Mouse (Mus musculus): ENCODE results near the gene Lsm12. TPM values are rescaled to one million over a fixed set of nuclear protein-coding genes. Genes with fewer than 3 reads are reported as not detected.

The Lsm12 gene
- polyA plus RNA-seq, 1 experiment from 2014 or later: 92.6 TPM

- Histone ChIP-seq H3K9me3 (replicated peaks) (no peaks in the 10 kb centered on the region), H3K4me1 (replicated peaks) (peaks cover 37% of the 10 kb centered on the region), H3K27ac (peak overlapping the region; percentile 73), H3K27me3 (peaks cover 69% of the 10 kb centered on the region), H3K4me2 (peak overlapping the region; percentile 81), H3K4me3 (replicated peaks) (peak overlapping the region; percentile 64), H3K36me3 (peaks cover 17% of the 10 kb centered on the region; the same call in 1 of the 2 replicates), H3K9ac (peak overlapping the region; percentile 71)
- DNase-seq (no peak), ATAC-seq (ENCODE audit: low read depth) (peak; percentile 60)
- 3% methylated on average over 16 of the region's 16 CpGs for WGBS (ENCODE audit: insufficient replicate concordance)
Measured at GRCm38 (mm10) chr11:102146005-102146404, 39.1 kb downstream of the Lsm12 start.

GRCm38 (mm10) chr11:102145471-102146001 is 39.6 kb downstream of the Lsm12 start, which contains the start of gene Nags:
TSS of gene Nags (plus strand) at chr11:102145513.
- Histone ChIP-seq H3K9ac (peak within 1 kb of the TSS; percentile 71), H3K4me2 (peak within 1 kb of the TSS; percentile 81), H3K36me3 (peaks cover 17% of the 10 kb centered on the region; the same call in 1 of the 2 replicates), H3K9me3 (replicated peaks) (no peaks in the 10 kb centered on the region), H3K4me3 (replicated peaks) (peak within 1 kb of the TSS; percentile 64), H3K4me1 (replicated peaks) (peaks cover 37% of the 10 kb centered on the region), H3K27ac (peak within 1 kb of the TSS; percentile 73), H3K27me3 (peaks cover 69% of the 10 kb centered on the region)
- DNase-seq (no peak), ATAC-seq (ENCODE audit: low read depth) (peak; percentile 4; the same call in 1 of the 2 replicates)
- WGBS (ENCODE audit: insufficient replicate concordance): 3% methylated on average over 50 of the region's 50 CpGs

DNA sequence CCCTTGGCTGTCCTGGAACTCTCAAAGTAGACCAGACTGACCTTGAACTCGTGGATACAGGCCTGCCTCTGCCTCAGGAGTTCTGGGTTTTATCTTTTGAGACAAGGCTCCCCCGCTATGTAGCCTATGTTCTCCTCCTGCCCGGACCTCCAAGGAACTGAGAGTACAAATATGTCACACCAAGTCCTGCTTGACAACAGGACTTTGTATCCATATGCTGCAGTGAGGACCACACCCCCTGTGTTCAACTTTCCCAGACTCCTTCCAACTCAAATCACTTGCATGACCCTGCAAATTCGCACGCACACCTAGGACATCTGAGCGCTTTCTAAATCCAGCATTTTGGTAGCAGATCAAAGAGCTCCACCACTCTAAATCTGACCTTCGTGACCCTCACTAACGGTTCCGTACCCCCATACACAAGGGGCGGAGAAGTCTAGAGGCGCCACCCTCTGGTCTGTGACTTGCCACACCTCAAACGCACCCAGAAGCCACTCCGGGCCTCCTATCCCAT is 40.1 kb downstream of the Lsm12 start:
- peak overlapping the region; percentile 29; the same call in 1 of the 2 replicates for H3K27ac ChIP-seq
- 23% methylated on average over 13 of the region's 13 CpGs for WGBS (ENCODE audit: insufficient replicate concordance)
- ATAC-seq (ENCODE audit: low read depth) (peak; percentile 75), DNase-seq (no peak)
- H3K27me3 ChIP-seq: peaks cover 69% of the 10 kb centered on the region
- H3K9ac ChIP-seq: no peak overlapping the region
- H3K36me3 ChIP-seq: peaks cover 17% of the 10 kb centered on the region; the same call in 1 of the 2 replicates
- peak overlapping the region; percentile 64 for H3K4me3 ChIP-seq (replicated peaks)
- H3K4me2 ChIP-seq: peak overlapping the region; percentile 81
- no peaks in the 10 kb centered on the region for H3K9me3 ChIP-seq (replicated peaks)
- peaks cover 37% of the 10 kb centered on the region for H3K4me1 ChIP-seq (replicated peaks)

DNA sequence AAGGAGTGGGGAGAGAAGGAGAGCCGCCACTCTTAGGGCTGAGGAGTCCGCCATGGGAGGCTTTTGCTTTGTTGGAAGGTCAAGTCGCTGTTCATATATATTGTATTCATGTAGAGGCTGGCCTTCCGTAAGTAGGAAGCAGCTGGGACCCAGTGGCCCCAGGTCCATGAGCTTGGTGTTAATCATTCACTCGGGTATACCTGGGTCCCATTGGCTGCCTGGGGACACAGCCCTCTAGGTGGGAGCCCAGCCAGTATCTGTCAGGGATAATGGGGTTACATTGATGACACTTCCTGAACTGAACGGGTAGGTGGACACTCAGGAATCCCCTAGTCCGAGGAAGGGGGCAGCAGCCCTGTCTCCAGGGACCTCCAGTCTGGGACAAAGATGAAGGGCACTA is 42.7 kb downstream of the Lsm12 start:
- Histone ChIP-seq H3K27me3 (peaks cover 57% of the 10 kb centered on the region), H3K9me3 (replicated peaks) (no peaks in the 10 kb centered on the region), H3K27ac (peak overlapping the region; percentile 70), H3K9ac (no peak overlapping the region), H3K36me3 (no peaks in the 10 kb centered on the region), H3K4me3 (replicated peaks) (no peak overlapping the region), H3K4me1 (replicated peaks) (peaks cover 32% of the 10 kb centered on the region), H3K4me2 (peak overlapping the region; percentile 26; the same call in 1 of the 2 replicates)
- ATAC-seq (ENCODE audit: low read depth) (peak; percentile 47), DNase-seq (no peak)
- 58% methylated on average over 7 of the region's 7 CpGs for WGBS (ENCODE audit: insufficient replicate concordance)

DNA sequence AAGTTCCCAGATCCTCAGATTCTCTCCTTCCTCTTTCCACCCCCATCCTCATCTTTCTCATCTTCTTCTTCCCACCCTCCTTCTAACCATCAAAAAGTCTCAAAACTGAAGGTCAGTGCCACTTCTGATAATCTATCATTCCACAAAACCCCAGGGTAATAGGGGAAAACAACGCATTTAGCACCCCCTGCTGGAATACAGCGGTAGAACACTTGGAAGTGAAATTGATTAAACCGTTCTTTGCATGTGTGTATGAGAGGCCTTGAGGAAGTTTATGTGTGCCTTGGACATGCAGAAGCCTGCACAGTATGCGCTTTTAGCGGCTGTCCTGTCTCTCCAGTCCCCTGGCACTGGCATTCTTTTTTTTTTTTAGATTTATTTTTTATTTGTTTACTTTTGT is 44.6 kb downstream of the Lsm12 start:
- ATAC-seq (ENCODE audit: low read depth) (no peak), DNase-seq (peak; percentile 24)
- Histone ChIP-seq H3K9ac (no peak overlapping the region), H3K9me3 (replicated peaks) (no peaks in the 10 kb centered on the region), H3K4me2 (no peak overlapping the region), H3K27ac (no peak overlapping the region), H3K4me1 (replicated peaks) (peaks cover 13% of the 10 kb centered on the region), H3K27me3 (peaks cover 49% of the 10 kb centered on the region), H3K4me3 (replicated peaks) (no peak overlapping the region), H3K36me3 (no peaks in the 10 kb centered on the region)
- 2% methylated on average over 5 of the region's 5 CpGs for WGBS (ENCODE audit: insufficient replicate concordance)

DNA sequence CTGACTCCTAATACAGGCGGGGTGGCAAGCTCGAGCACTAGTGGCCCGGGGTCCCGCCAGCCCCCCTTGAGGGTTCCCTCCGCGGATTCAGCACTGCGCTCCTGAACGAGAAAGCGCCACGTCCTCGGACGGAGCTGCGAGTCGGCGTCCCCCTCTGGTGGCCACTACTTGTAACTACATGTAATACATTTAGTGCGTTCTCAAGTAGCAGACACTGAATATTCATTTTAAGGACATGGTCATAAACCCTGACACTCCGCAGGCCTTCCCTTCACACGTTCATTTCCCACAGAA is 46.7 kb downstream of the Lsm12 start:
- 2% methylated on average over 18 of the region's 18 CpGs for WGBS (ENCODE audit: insufficient replicate concordance)
- Histone ChIP-seq H3K9me3 (replicated peaks) (no peaks in the 10 kb centered on the region), H3K9ac (no peak overlapping the region)

DNA sequence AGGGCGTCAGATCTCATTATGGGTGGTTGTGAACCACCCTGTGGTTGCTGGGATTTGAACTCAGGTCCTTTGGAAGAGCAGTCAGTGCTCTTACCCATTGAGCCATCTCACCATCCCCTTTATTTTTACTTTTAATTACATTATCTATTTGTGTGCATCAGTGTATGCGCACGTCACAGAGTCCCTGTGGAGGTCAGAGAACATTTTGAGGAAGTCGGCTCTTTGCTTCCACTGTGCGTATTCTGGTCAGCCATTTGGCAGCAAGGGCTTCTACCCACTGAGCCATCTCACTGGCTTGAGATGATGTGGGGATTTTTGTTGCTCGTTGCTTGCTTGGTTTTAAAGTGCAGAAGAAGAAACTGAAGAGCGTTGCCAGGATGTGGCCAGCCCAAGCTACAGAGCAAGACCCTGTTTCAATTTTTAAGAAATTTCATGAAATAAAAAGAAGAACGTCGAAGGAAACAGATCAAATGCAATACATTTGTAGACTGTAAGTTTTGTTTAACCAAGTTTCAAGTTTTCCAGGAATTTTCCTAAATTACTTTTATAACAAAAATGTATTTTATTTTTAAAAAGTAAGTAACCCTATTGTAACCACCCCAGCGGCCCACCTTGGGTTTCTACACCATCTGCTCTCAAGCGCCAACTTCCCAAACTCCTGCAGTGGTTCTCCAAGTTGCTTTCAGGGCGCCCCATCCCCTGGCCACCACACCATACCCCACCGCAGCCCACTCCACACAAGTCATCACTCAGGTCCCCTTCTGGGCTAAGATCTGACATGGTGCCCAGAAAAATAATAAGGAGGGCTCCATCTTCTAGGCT is 47.3 kb downstream of the Lsm12 start:
- Histone ChIP-seq H3K4me2 (peak overlapping the region; percentile 46), H3K9ac (no peak overlapping the region), H3K27me3 (peaks cover 40% of the 10 kb centered on the region), H3K4me1 (replicated peaks) (peaks cover 6% of the 10 kb centered on the region), H3K27ac (no peak overlapping the region), H3K9me3 (replicated peaks) (no peaks in the 10 kb centered on the region), H3K4me3 (replicated peaks) (no peak overlapping the region; the same call in 1 of the 2 replicates), H3K36me3 (no peaks in the 10 kb centered on the region)
- ATAC-seq (ENCODE audit: low read depth) (no peak), DNase-seq (no peak)
- WGBS (ENCODE audit: insufficient replicate concordance): 26% methylated on average over 13 of the region's 13 CpGs

More for the DNA sequence above, 46.7 kb downstream of the Lsm12 start:
- H3K4me2 ChIP-seq: peak overlapping the region; percentile 46
- no peak overlapping the region for H3K27ac ChIP-seq
- H3K36me3 ChIP-seq: no peaks in the 10 kb centered on the region
- H3K4me3 ChIP-seq (replicated peaks): no peak overlapping the region; the same call in 1 of the 2 replicates
- peak; percentile 48 for DNase-seq
- H3K27me3 ChIP-seq: peaks cover 44% of the 10 kb centered on the region
- ATAC-seq (ENCODE audit: low read depth): 0 out of 2 replicates have a peak, but pooled peaks have one; percentile 11
- H3K4me1 ChIP-seq (replicated peaks): peaks cover 8% of the 10 kb centered on the region

GRCm38 (mm10) chr11:102134516-102134915 is 50.6 kb downstream of the Lsm12 start:
- DNase-seq: no peak
- H3K4me1 ChIP-seq (replicated peaks): peaks cover 23% of the 10 kb centered on the region
- no peak for ATAC-seq (ENCODE audit: low read depth)
- no peaks in the 10 kb centered on the region for H3K36me3 ChIP-seq
- H3K27ac ChIP-seq: no peak overlapping the region
- H3K27me3 ChIP-seq: peaks cover 35% of the 10 kb centered on the region
- WGBS (ENCODE audit: insufficient replicate concordance): 24% methylated on average over 4 of the region's 4 CpGs
- no peaks in the 10 kb centered on the region for H3K9me3 ChIP-seq (replicated peaks)
- H3K4me3 ChIP-seq (replicated peaks): no peak overlapping the region
- no peak overlapping the region for H3K4me2 ChIP-seq
- H3K9ac ChIP-seq: no peak overlapping the region

DNA sequence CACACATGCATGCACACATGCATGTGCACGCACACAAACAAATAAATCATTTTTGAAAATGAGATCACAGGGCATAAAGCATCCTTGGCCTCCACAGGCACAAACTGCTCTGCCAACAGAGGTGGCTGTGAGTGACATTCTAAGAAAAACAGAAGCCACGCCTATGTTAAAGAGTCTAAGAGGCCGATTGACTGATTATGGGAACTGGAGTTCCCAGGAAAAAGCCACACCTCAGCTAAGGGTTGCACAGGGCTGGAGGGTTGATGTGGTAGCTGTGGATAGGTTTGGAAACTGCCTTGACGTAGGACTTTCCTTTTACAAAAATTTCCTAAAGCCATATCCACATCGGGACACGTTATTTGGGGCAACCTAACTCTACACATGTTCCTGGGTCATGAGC is 67.7 kb downstream of the Lsm12 start:
- peak overlapping the region; percentile 74 for H3K27ac ChIP-seq

DNA sequence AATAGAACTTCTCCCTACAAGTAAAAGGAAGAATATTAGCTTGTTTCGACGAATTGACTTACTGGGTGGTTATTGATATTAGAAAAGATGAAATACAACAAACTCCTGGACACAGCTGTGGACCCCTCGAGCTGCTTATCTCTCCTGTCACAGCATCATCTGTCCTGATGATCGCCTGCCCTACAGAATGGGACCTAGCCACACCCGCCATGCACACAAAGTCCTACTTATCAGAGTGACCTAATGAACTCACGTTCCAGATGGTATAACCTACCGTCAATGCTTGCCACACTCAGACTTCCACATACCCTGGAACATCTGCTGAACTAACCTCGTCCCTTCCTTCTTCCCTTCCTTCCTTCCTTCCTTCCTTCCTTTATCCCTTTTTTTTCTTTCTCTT is 68.9 kb downstream of the Lsm12 start:
- Histone ChIP-seq H3K27ac (peak overlapping the region; percentile 47; the same call in 1 of the 2 replicates), H3K27me3 (peaks cover 19% of the 10 kb centered on the region), H3K9ac (no peak overlapping the region), H3K36me3 (no peaks in the 10 kb centered on the region), H3K9me3 (replicated peaks) (0 out of 2 replicates have a peak, but pooled peaks cover 5% of the 10 kb centered on the region), H3K4me2 (peak overlapping the region; percentile 46; the same call in 1 of the 2 replicates), H3K4me1 (replicated peaks) (peaks cover 29% of the 10 kb centered on the region), H3K4me3 (replicated peaks) (no peak overlapping the region)
- WGBS (ENCODE audit: insufficient replicate concordance): 23% methylated on average over 8 of the region's 8 CpGs
- peak; percentile 75 for ATAC-seq (ENCODE audit: low read depth)
- peak; percentile 26 for DNase-seq

More for the DNA sequence above, 67.7 kb downstream of the Lsm12 start:
- ATAC-seq (ENCODE audit: low read depth) (peak; percentile 88), DNase-seq (peak; percentile 33)
- H3K9ac ChIP-seq: peak overlapping the region; percentile 29; the same call in 1 of the 2 replicates
- H3K4me1 ChIP-seq (replicated peaks): peaks cover 29% of the 10 kb centered on the region
- 46% methylated on average over 6 of the region's 6 CpGs for WGBS (ENCODE audit: insufficient replicate concordance)
- H3K4me3 ChIP-seq (replicated peaks): no peak overlapping the region
- 0 out of 2 replicates have a peak, but pooled peaks cover 5% of the 10 kb centered on the region for H3K9me3 ChIP-seq (replicated peaks)
- peak overlapping the region; percentile 46 for H3K4me2 ChIP-seq
- peaks cover 15% of the 10 kb centered on the region for H3K27me3 ChIP-seq
- no peaks in the 10 kb centered on the region for H3K36me3 ChIP-seq

All from liver, embryonic 13.5 days (tissue).